Mouse (Mus musculus) activated CD4-positive, CD25-positive, alpha-beta regulatory T cell, adult 9 weeks (primary cell): ENCODE measurements around the gene Lrrc8e. TPM values are rescaled to one million over a fixed set of nuclear protein-coding genes. Genes with fewer than 3 reads are reported as not detected.

Experiments
- polyA plus RNA-seq: library from polyadenylated mRNA; unstranded; fragments of 100-300 nt; shearing (Covaris generic); gene quantifications from one replicate; pipeline ENCODE4 v1.2.1, GENCODE M21; 2017

The Lrrc8e gene
- 0.07 TPM for polyA plus RNA-seq

DNA sequence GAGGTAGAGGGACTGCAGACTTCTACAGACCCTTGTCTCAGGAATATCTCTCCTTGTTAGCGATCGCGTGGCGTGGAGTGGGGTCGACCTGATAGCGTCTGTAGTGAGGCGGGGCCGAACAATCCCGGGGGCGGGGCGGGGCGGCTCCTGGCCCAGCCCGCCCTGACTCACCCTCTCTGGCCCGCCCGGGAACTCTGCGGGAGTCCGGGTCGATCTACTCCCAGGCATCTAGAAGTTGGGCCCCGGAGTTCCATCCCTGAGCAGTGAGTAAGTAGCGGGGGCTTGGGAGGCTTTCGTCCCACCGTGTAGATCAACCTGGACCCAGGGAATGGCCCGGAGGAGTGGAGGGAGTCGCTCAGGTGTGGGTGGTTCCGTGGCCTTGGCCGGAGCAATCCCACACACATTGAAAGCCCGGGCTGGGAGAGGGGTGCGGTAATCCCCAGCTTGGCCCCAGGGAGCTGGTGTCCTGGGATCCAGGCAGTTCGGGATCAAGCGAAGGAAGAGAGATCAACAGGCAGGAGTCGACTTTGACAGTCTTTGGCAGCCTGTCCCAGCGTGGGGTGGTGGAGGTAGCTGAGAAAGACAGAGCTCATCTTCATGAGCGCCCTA, at the start of gene Lrrc8e:
TSS of gene Lrrc8e (plus strand) at position 89 of the 609 bp plus-strand sequence.

DNA sequence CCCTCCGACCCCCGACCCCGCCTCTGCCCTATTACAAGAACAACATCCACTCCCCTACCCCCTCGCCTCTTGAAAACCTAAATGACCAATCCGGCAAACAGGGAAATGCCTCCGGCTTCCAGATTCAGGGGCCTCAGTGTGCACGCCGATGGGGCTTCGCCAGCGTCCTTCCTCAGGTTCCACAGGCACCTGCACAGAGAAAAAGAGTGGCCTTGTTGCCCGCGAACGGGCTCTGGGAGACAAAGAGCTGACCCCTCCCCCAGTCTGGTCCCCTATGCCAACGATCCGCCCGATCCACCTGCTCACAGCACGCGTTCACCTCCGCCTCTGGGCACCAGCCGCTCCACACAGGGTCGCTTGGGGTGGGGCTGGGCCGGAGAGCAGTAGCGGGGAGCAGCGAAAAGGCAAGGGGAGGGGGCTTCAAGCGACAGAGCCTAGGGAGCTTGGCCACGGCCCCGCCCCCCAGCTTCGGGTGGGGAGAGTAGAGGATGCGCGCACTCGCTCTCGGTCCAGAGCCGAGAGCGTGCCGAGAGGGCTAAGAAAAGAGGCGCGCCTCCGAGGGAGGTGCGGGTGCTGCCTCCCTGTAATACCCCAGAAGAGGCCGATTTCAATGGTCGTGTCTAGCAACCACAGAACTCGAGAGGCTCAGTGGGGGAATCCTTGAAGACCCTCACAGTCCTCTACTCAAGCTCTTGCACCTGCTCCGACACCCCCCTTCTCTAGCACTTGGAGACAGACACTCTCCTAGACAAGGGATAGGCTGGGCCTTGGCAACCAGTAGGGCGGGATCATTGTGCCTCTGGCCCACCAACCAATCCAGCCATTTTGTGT, 9.6 kb upstream of the Lrrc8e start, which contains the start of gene Prr36:
TSS of gene Prr36 (minus strand) at position 669 of the 831 bp plus-strand sequence.

DNA sequence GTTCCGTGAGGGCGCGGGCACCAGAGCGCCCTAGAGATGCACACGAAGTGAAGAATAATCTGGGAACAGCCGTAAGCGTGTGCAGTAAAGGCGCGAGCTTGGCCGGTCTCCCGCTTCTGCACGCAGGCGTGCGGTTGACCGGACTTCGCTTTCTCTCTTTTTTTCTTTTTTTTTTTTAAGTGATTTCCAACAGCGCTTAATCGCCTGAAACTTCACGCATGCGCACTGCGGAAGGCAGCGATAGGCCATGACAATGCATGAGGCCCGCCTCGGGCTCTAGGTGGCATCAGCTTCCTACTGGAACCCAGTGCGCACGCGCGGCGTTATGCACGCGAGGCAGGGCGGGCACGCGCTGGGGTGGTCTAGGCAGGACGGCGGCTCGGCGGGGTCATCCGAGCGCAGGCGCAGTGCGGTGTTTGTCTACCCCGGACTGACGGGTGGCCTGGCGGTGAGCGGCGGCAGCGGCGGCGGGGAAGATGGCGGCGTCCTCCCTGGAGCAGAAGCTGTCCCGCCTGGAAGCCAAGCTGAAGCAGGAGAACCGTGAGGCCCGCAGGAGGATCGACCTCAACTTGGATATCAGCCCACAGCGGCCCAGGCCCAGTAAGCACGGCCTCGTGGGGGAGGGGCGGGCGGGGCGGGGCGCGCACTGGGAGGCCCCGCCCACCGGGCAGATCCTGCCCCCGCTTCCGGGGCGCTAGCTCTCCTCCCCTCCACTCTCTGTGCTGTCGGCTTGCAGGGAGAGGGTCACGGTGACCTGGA, 12.0 kb downstream of the Lrrc8e start, which contains the start of the genes Map2k7 and Gm49320:
TSS of gene Map2k7 (plus strand) at position 307 of the 759 bp plus-strand sequence.
TSS of gene Gm49320 (plus strand) at position 432 of the 759 bp plus-strand sequence.

DNA sequence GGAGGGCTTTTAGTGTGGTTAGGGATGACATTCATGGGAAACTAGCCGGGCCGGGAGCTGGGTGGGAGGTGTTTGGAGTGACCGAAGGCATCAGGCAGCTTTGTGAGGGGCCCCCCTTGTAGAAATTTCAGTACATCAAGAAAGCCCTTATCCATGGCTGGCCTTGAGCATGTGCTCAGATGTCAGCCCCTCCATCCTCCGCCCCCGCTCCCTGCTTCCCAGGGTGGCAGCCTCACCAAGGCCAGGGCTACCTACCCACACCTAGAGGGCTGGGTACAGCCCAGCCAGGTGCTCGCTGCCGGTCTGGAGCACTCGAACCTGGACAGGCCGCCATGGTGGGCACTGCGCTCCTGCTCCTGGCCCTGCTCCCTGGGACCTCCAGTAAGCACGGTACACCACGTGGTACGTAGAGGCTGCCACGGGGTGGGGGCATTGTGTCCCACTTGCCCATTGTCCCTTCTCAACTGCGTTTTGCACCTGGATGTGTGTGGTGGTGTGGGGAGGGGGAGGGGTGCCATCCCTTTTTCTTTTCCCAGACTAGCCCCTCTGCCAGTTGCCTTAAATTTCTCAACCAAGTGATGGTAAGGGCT, 21.4 kb downstream of the Lrrc8e start, which contains the start of gene Tgfbr3l:
TSS of gene Tgfbr3l (plus strand) at position 264 of the 590 bp plus-strand sequence.

DNA sequence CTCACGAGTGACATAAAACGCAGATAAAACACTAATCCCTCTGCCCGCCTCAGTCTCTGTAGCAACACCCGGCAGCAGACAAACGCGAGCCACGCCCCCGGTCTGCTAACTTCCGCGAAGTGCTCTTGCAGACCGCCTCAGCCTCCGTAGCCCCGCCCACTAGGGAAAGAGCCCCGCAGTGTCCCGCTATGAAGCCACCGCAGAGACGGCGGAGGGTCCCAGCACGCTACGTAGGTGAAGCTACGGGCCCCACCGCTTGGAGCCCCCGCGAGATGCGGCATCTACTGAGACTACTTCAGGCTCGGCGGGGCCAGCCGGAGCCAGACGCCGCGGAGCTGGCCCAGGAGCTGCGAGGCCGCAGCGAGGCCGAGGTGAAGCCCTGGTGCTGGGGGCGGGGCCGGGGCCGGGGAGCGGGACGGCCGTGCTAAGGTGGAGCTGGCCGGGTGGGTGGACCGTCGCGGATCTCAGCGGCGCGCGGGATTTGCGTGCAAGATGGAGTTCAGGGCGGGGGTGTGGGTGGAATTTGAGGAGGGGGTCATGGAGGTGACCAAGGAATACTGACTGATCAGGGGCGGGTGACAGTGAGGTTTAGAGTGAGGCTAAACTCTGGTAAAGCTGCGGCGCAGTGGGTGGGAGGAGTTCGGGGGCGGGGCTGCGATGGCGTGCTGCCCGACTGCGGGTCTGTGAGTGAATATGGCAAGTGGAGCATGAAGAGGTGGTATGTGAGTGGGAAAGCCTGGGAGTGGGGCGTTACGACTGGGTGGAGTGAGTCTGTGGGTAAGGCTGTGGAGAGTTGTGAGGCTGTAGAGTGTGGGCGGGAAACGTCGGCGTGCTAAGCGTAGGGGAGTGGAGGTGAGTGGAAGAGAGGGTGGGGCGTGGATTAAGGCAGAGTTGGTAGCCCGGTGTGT, 26.6 kb downstream of the Lrrc8e start, which contains the start of gene Snapc2:
TSS of gene Snapc2 (plus strand) at position 147 of the 908 bp plus-strand sequence.

DNA sequence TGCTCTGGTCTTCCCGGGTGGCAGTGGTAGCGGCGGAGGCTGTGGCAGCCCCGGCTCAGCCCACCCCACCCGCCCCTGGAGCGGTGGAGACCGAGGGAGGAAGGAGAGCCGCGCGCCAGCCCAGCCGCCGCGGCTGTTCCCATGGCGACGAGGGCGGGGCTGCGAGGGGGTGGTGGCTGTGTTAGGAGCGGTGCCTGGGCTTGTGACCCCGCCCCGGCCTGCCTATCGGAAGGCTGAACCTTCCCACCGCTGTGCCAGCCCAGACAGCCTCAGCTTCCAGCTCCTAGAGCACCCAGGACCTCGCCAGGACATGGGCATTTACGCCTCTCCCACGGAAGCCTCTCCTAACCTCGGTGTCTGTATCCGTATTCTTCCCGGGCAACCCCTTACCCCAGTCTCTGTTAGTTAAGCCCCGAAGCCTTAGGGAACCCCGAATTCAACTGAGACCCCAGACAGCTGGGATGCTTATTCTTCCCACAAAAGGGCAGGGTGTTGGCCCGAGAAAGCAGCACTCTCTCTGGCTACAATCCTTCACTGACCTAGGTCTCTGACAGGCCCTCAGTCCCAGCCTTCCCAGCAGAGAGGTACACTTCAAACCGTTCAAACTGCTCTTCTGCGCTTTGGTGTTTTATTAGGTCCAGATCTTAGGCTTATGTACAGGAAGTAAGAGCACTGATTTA, 32.6 kb downstream of the Lrrc8e start, which contains the start of gene Ctxn1:
TSS of gene Ctxn1 (minus strand) at position 150 of the 680 bp plus-strand sequence.

DNA sequence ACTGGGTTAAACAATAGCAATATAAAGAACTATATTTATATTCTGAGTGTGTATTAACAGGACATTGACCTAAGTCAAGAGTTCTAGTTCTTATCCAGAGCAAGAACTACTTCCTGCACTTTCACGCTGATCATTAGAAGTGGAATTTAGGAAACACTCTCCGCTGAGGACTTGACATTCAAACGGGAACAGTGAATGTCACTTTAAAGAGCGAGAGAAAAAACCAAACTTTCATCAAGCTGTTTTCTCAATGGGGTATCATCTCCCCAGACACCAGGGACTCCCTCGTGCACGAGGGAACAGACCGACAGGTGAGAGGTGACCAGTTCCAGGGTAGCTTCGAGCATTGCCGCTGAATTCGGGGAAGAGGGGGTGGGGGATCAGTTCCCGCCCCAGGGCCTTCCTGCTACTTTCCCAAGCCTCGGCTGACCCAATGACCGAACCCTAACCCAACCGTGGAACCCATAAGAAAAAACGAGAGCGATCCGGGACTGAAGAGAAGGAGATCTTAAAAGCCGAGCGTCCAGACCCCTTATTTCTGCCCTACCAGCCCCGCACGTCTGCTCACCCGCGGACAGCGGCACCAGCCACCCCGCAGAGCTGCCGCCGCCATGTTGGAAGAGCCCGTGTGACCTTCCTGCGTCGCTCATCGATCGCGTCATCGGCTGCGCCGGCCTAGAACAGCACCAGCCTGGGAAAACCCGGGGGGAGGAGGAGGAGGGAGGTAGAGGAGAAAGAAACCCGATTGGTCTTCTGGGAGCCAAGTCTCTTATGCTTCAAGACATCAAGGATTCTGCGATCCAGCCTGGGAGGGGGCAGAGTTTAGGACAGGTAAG, 48.9 kb downstream of the Lrrc8e start, which contains the start of gene Timm44:
TSS of gene Timm44 (minus strand) at position 639 of the 836 bp plus-strand sequence.

Other genes starting within 250 kb of the Lrrc8e start
- gene Cd209f, start 121.0 kb upstream of the Lrrc8e start, polyA plus RNA-seq = not detected
- 0.07 TPM for gene Cd209g, start 92.7 kb upstream of the Lrrc8e start, polyA plus RNA-seq
- gene Evi5l, start 60.3 kb upstream of the Lrrc8e start, polyA plus RNA-seq = 12.7 TPM
- gene Prr36, start 9.4 kb upstream of the Lrrc8e start, polyA plus RNA-seq = 0.39 TPM
- gene Map2k7, start 11.9 kb downstream of the Lrrc8e start, polyA plus RNA-seq = 76.2 TPM
- gene Gm49320, start 12.0 kb downstream of the Lrrc8e start, polyA plus RNA-seq = 0.66 TPM
- 8.9 TPM for gene Tgfbr3l, start 21.4 kb downstream of the Lrrc8e start, polyA plus RNA-seq
- gene Snapc2, start 26.3 kb downstream of the Lrrc8e start, polyA plus RNA-seq = 31.9 TPM
- gene Ctxn1, start 32.4 kb downstream of the Lrrc8e start, polyA plus RNA-seq = 0.76 TPM
- 66.0 TPM for gene Timm44, start 49.1 kb downstream of the Lrrc8e start, polyA plus RNA-seq
- 14.7 TPM for gene Ccl25, start 98.4 kb downstream of the Lrrc8e start, polyA plus RNA-seq
- gene Elavl1, start 98.6 kb downstream of the Lrrc8e start, polyA plus RNA-seq = 14.7 TPM